Mouse (Mus musculus) G1E (cell line): Measurements from ENCODE around the gene Gm4791. TPM values are rescaled to one million over a fixed set of nuclear protein-coding genes. Genes with fewer than 3 reads are reported as not detected.

ENCODE experiments used
- ATAC-seq: 2 replicates; pipeline ENCODE4 v1.8.0; 2016; ENCODE audit warnings: mild to moderate bottlenecking; ENCODE audit not compliant: insufficient number of reproducible peaks, poor library complexity, low FRiP score, severe bottlenecking; ENCODE audit errors: extremely low read depth
- DNase-seq: peaks from one replicate; pipeline ENCODE4 v3.0.0; 2012; ENCODE audit warnings: low spot score
- H3K27me3 ChIP-seq: 2 replicates; pipeline ENCODE4 v1.6.1; 2012; ENCODE audit warnings: mild to moderate bottlenecking, low read length, inconsistent platforms; ENCODE audit not compliant: insufficient read depth
- H3K36me3 ChIP-seq: replicated peaks from 2 replicates; pipeline ENCODE3; 2012; ENCODE audit warnings: mild to moderate bottlenecking, inconsistent platforms
- H3K4me1 ChIP-seq: 2 replicates; pipeline ENCODE4 v1.6.1; 2012; ENCODE audit warnings: low read depth, low read length, inconsistent platforms, mixed read lengths; ENCODE audit not compliant: insufficient read depth
- H3K4me3 ChIP-seq: 2 replicates; pipeline ENCODE4 v1.5.1; 2012; ENCODE audit warnings: low read depth, mild to moderate bottlenecking, inconsistent platforms, low read length, moderate library complexity, mixed read lengths
- H3K9me3 ChIP-seq: replicated peaks from 2 replicates; pipeline ENCODE4 v1.6.1; 2012; ENCODE audit warnings: inconsistent platforms
- CTCF ChIP-seq: IDR thresholded peaks from 2 replicates; pipeline ENCODE4 v1.5.1; 2012; ENCODE audit warnings: low read depth, low read length, inconsistent platforms, mixed read lengths
- GATA1 ChIP-seq: IDR thresholded peaks from 2 replicates; pipeline ENCODE4 v1.6.1; 2012; ENCODE audit warnings: borderline replicate concordance, low read length, inconsistent platforms, mixed read lengths
- GATA2 ChIP-seq: IDR thresholded peaks from 2 replicates; pipeline ENCODE4 v1.6.1; 2012; ENCODE audit warnings: low read depth, low read length, inconsistent platforms, borderline replicate concordance
- POLR2AphosphoS5 ChIP-seq: IDR thresholded peaks from 2 replicates; pipeline ENCODE4 v1.6.1; 2012; ENCODE audit warnings: low read depth, low read length, inconsistent platforms; ENCODE audit not compliant: insufficient replicate concordance
- TAL1 ChIP-seq: conservative IDR thresholded peaks from 2 replicates; pipeline ENCODE4 v1.6.1; 2012; ENCODE audit warnings: low read depth, low read length, inconsistent platforms, mixed read lengths
- polyA plus RNA-seq: library from polyadenylated mRNA; stranded (reverse); fragments of >175 nt; gene quantifications from 2 replicates; pipeline ENCODE4 v1.2.3, GENCODE M21; 2012
- total RNA-seq, 2 experiments: library from RNA; stranded (forward) in 1 of 2; stranded (reverse) in 1 of 2; fragments of 200-1000 nt in 1 of 2; fragments of >200 nt in 1 of 2; fragmentation: Nextera tagmentation in 1 of 2; gene quantifications; 2 replicates each; pipeline ENCODE4 v1.2.3; 2014 to 2017

Gene Gm4791
- total RNA-seq (2014; fragmentation: Nextera tagmentation) (not detected in 2 replicates), total RNA-seq (2017) (0.23 TPM in 1 of 2 replicates, not detected in the other), polyA plus RNA-seq (not detected in 2 replicates)

DNA sequence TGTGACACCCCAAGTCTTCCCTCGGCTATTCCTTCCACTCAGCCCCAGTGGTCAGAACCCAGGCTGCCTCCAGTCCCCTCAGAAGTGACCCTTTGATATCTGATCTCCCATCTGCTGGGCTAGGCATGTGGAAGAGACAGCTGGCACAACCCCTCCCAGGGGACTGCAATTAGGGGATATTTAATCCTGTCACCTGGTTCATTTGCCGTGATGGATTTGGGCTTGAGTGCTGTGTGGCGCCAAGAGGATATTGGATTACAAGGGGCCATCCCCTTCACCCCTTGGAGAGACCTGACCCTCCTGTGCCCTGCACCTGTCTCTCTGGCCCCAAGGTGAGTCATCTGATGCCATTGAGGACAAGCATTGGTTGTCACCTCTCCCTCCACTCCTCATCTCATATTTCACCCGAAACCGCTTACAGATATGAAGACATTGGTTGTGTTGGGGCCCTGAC, at the start of gene Gm4791:
Gm4791 (plus strand) TSS at position 404 of the 454 bp plus-strand sequence.
- no peak within 1 kb of the TSS for H3K4me3 ChIP-seq
- TF ChIP-seq GATA2 = no peak
- no peak for TF ChIP-seq POLR2AphosphoS5
- TF ChIP-seq CTCF = no peak
- no peak for TF ChIP-seq TAL1
- TF ChIP-seq GATA1 = no peak
- DNase-seq = no peak
- no peaks in the 10 kb centered on the region for H3K36me3 ChIP-seq
- H3K4me1 ChIP-seq = no peaks in the 10 kb centered on the region
- H3K9me3 ChIP-seq = peaks cover 37% of the 10 kb centered on the region
- ATAC-seq = no peak
- H3K27me3 ChIP-seq = no peaks in the 10 kb centered on the region

DNA sequence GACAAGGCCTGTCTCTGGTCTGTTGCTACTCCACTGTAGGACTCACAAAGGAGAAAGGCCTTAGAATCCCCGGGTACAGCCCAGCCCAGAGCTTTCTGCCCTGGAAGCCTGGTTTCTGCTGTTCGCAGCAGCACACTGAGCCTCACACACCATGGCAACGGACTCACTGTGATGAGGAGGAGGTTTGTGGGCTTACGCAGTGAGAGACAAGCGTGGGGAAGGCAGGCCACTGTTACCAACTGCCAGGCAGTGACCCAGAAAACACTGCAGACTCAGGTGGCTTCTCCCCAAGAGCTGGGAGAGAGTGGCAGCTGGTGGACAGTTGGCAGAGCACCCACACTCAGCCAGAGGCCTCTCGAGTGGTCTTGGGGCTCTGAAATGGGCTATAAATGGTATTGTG, 42.3 kb upstream of the Gm4791 start:
- no peaks in the 10 kb centered on the region for H3K4me1 ChIP-seq
- TF ChIP-seq GATA1 (no peak), TAL1 (no peak), GATA2 (no peak), CTCF (no peak), POLR2AphosphoS5 (no peak)
- H3K27me3 ChIP-seq = no peaks in the 10 kb centered on the region
- no peak for DNase-seq
- no peak overlapping the region for H3K4me3 ChIP-seq
- ATAC-seq = no peak
- peaks cover 51% of the 10 kb centered on the region for H3K9me3 ChIP-seq
- no peaks in the 10 kb centered on the region for H3K36me3 ChIP-seq

DNA sequence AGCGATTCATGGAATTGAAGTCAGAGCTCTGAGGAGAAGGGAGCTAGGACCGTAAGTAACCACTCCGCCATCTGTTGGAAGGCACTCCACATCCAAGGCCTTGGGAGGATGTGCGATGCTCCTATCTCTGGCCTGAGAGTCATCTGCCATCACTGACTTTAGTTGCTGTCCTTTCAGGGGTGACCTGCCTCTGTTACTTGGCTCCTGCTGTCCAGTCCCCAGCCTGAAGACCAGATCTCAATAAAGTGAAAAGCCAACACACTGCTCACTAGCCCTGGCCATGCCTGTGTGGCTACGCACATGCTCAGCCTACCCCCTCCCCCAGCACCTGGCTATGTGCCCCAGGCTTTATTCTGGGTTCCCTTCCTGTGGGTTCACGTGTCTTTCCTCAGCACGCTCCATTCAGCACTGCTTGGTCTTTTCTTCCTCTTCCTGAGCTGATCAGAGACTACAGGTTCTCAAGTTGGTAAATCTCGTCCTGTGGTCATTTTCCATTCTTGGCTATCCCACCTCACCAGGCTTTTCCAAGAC, 41.1 kb upstream of the Gm4791 start:
- no peak for ATAC-seq
- H3K4me3 ChIP-seq = no peak overlapping the region
- TF ChIP-seq CTCF (no peak), GATA2 (no peak), POLR2AphosphoS5 (no peak), TAL1 (no peak), GATA1 (no peak)
- no peak for DNase-seq
- H3K27me3 ChIP-seq = no peaks in the 10 kb centered on the region
- peaks cover 46% of the 10 kb centered on the region for H3K9me3 ChIP-seq
- no peaks in the 10 kb centered on the region for H3K4me1 ChIP-seq
- no peaks in the 10 kb centered on the region for H3K36me3 ChIP-seq

DNA sequence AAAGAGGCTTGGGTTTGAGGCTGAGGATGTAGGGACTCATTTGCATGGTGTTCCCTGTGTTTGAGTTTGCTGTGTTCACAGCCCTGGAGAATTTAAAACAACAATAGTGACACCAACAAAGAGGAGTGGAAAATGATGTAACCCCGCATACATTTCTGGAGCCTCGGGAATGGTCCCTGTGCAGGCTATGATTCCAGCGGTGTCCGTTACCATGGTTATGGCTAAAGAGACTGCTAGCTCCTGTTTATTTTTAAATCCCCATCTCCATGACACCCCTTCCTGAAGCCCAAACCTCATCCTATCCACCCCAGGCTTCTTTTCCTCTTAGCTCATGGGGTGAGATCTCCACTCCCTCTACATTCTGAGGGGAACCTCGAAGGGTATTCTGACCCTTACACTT, 32.5 kb upstream of the Gm4791 start:
- Histone ChIP-seq H3K9me3 (peaks cover 53% of the 10 kb centered on the region), H3K4me3 (no peak overlapping the region), H3K4me1 (no peaks in the 10 kb centered on the region), H3K36me3 (no peaks in the 10 kb centered on the region), H3K27me3 (no peaks in the 10 kb centered on the region)
- DNase-seq (no peak), ATAC-seq (no peak)
- TF ChIP-seq GATA2 (no peak), CTCF (no peak), TAL1 (no peak), GATA1 (no peak), POLR2AphosphoS5 (no peak)

DNA sequence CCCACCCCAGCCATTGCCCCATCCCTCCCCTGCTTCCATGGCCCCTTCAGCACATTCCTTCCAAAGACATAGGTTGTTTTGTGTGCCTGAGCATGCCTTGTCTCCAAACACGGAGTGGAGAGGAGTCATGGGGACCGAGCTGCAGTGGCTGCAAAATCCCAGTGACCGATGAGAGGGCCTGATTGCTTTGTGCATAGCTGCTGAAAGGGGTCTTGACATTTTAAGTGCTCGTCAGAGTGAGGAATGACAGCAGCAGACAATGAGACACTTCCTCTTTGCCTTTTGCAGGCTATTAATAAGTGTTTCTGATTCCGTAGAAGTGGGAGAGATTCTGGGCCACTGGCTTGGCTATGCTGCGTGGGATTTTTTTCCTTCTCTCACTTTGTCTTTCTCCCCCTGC, 29.6 kb upstream of the Gm4791 start:
- Histone ChIP-seq H3K36me3 (no peaks in the 10 kb centered on the region), H3K4me1 (no peaks in the 10 kb centered on the region), H3K4me3 (no peak overlapping the region), H3K27me3 (no peaks in the 10 kb centered on the region), H3K9me3 (peaks cover 50% of the 10 kb centered on the region)
- ATAC-seq (no peak), DNase-seq (no peak)
- no peak for TF ChIP-seq POLR2AphosphoS5
- no peak for TF ChIP-seq GATA2
- TF ChIP-seq GATA1 = no peak
- TF ChIP-seq TAL1 = no peak
- no peak for TF ChIP-seq CTCF

DNA sequence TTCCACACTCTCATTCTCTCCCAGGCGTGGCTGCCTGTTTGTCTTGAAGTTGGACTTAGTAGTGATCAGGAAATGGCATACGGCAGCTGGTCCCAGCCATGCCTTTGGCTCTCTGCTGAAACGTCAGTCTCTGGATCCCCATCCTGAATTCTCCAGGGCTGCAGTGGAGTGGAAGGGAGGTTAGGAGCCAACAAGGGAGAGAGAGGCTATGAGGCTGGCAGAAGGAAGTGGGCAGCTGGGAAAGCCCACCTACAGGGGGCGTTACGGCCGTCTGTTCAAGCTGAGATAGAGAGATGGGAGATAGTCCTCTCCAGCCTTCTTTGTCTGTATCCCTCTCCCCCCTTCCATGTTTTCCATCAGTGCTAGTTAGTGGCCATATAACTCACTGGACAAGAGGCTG, 29.1 kb upstream of the Gm4791 start:
- no peaks in the 10 kb centered on the region for H3K36me3 ChIP-seq
- DNase-seq (no peak), ATAC-seq (no peak)
- H3K4me1 ChIP-seq = no peaks in the 10 kb centered on the region
- H3K4me3 ChIP-seq = no peak overlapping the region
- no peak for TF ChIP-seq GATA1
- no peak for TF ChIP-seq GATA2
- no peak for TF ChIP-seq TAL1
- no peak for TF ChIP-seq CTCF
- no peak for TF ChIP-seq POLR2AphosphoS5
- H3K9me3 ChIP-seq = peaks cover 50% of the 10 kb centered on the region
- no peaks in the 10 kb centered on the region for H3K27me3 ChIP-seq
